Mouse (Mus musculus): ENCODE results near the gene Gm44511.
"Not testable (repeated sequence)": the region's sequence is repeated elsewhere in the genome, so short reads cannot be mapped to it uniquely, and the experiment has no call there.

- peak; percentile 71 for TF ChIP-seq MAFK (IDR thresholded peaks at IDR 0.05; ENCODE audit: insufficient read depth, low read depth, low read length)
- not testable (repeated sequence) for TF ChIP-seq CHD2 (IDR thresholded peaks at IDR 0.05; ENCODE audit: low read depth, low read length); ZC3H11A (IDR thresholded peaks at IDR 0.05; ENCODE audit: borderline replicate concordance, low read depth, low read length)
Measured at GRCm38 (mm10) chr6:128760416-128761143, 65.5 kb downstream of the Gm44511 start.
